Mouse (Mus musculus) liver, adult (tissue): ENCODE measurements around the gene Ddias.

Experiments
- GATA4 ChIP-seq: IDR thresholded peaks from 2 replicates; pipeline ENCODE4 v1.6.1; 2014; ENCODE audit warnings: mild to moderate bottlenecking, low read length; ENCODE audit not compliant: insufficient replicate concordance

Gene Ddias

DNA sequence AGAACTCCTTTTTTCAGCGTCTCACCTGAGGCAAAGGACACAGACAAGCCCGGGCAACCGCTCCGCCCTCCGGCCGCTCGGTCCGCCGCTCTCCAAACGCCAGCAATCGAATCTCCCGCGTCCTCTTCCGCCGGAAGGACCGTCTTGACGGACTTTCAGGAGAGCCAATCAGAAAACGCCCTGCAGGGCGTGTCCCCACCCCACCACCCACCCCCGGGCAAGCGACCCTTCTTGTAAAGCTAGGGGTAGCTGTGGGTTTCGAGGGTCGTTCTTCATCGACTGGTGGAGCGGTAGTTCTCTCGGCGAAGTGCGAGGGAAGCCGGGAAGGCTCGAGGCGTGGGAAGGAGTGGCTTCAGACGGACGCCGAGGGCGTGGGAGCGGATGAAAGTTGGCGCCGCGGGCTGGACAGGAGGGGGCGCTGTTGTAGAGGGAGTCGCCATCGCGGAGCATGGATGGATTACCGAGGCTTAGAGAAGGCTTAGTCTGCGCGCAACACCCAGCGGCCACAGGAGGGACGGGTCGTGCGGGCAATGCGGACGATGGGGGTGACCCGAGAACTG lies at the start of gene Ddias, which contains the start of gene Prcp:
Gene Ddias (minus strand): TSS at position 132 of the 560 bp plus-strand sequence.
Gene Prcp (plus strand): TSS at position 355 of the 560 bp plus-strand sequence.
- no peak for TF ChIP-seq GATA4

DNA sequence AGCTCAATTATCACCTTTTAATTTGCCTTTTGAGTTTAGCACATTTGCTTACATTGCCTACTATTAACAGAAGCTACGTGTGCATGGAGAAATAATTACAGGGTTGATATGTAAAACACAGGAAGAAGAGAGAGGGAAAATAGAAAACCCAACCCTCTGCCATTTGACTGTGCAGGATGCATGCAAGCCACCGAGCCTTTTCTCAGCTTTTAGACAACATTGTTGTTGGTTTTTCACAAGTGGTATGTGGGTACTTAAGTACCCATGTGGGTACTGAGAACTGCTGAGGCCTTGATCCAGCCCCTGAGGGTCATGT lies 46.8 kb upstream of the Ddias start:
- TF ChIP-seq GATA4: no peak

DNA sequence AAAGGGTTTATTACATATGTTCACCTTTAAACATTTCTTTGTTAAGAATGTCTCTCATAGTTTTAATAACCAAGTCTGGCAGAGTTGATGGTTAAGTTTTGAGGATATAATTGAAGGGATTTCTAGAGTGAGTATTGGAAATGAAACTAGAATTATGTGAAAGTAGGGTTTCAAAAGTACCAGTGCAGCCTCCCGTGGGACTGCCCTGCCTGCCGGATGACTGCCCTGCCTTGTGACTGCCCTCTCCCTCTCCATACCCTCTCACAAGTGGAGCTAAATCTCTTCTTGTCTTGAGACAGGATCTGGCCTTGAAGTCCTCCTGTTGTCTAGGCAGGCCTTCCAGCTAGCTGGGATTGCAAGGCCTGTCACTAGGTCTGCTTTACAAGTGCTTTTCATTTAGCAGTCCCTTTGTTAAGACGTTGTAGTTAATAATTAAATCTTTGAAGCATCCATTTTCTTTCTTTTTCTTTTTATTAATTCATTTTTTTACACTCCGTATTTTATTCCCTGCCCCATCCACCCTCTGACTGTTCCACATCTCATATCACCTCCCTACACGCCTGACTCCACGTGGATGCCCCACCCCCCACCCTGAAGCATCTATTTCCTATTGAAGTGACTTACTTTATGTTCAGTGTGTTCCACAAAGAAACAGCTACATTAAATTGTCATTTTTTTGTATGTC lies 46.3 kb upstream of the Ddias start:
- no peak for TF ChIP-seq GATA4

DNA sequence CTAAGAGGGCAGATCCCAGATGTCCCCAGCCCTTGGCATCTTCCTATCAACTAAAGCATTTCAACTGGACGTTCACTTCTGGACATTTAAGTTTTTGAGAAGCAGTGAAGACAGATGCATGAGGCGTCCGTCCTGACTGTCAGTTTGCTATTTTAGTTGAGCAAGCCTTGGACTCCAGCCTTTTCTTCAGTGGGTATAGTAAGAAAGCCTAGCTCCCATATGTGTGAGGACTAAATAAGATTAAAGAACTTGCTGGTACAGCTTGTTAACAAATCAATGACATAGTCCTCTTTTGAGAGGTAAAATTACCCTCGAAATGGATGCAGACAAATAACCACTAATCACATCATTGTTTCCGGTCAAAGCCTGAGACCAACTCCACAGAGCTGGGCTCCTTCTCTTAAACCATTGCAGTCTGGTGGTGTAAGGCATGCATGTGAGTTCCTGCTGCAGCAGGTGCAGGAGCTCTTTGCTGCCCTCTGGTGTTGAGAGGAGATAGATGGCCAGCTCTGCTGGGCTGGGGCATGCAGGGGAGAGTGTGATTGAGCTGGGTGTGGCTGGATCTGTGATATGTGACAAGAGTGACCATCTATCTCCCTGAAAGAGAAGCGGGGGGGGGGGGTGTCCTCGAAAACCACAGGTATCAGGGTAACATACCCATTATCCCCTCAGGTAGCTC lies 29.5 kb upstream of the Ddias start:
- no peak for TF ChIP-seq GATA4

DNA sequence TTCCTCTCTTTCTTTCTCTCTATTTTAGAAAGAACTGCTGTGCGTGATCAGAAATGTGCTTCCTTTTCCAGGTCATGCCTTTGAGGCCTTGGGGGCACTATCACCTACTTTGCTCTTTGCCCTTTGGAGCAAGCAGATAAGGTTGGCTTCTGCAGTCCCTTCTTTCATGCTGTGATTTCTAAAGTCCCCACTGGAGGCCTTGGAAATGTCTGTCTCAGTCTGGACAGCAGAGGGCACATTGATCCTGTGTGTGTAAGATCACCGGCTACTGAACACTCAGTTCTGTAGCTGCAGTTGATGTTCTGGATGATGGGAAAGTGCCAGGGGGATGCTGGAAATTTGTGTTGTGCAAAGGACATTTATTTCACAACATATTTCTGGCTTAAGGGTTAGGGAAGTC lies 23.0 kb upstream of the Ddias start:
- no peak for TF ChIP-seq GATA4

DNA sequence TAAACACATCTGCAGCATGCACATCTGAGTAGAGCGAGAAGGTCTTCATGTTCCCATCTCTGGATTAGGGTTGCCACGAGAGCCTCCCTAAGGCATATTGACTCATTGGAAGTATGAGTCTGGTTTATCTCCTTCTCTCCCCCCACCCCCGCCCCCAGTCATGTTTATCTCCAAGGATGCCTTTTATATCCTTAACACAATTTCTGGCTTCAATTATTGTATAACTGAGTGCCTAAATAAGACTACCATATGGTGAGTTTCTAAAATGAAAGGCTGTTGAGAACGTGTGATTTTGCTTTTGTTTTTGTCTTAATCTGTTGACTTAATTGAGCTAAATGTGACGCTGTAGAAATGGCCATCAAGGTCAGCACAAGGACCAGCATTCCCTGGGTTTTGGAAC lies 22.0 kb upstream of the Ddias start:
- TF ChIP-seq GATA4: no peak

DNA sequence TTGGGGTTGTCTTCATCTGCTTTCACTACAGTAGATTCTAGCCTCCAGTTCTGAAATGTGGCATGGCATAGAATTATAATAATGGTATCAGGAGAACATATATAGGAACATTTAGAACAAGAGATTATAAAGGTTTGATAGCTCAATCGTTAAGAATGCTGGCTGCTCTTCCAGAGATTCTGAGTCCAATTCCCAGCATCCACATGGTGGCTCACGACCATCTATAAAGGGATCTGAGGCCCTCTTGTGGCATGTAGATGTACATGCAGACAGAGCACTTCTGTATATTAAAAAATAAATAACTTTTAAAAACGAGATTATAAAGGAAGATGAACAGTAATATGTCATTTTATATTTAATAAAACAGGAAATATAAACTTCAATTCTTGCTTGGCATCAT lies 19.4 kb upstream of the Ddias start:
- TF ChIP-seq GATA4: no peak

DNA sequence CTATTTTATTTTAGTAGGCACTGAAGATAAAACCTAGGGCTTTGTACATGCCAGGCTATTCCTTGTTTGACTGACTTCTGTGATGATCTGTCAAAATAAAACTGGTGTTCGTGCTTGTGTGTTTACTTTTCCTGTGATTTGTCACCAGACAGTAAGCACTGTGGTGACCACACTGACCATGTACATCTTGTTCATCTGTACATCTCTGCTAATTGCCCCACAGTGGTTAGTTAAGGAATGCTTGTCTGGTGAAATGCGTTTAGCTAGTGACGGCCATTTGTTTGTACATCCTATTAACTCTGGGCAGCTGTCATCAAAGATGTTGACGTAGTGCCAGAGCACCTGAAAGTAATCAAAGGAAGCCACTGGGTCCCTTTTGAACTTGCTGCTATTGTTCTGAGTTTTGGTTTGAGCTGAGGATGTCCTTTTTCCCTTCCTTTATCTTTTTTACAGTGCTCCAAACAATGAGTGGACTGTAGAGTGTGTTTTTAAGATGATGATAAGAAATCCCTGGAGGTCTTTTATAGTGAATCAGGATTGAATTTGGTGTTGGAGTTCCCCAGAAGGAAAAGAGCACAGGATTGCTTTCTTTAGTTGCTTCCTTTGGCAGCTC lies 16.7 kb upstream of the Ddias start:
- TF ChIP-seq GATA4: peak; percentile 37; the same call in 1 of the 2 replicates

DNA sequence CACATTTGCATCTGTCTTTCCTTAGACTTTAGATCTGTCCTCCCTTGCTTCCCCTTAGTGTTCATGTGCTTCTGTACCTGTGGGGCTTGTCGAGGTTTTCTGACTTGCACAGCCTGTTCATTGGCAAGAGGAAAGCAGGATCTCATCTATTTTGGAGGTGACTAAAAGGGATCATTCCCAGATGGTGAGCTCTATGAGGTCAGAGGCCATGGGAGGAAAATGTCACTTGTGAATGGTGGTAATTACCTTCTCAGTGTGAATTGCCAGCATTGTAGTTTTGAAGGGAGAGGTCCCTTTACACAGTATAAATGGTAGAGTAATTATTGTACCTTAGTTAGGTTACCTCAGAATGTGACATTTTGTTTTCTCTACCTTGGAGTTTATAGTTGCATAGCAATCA lies 16.2 kb upstream of the Ddias start:
- TF ChIP-seq GATA4: no peak

DNA sequence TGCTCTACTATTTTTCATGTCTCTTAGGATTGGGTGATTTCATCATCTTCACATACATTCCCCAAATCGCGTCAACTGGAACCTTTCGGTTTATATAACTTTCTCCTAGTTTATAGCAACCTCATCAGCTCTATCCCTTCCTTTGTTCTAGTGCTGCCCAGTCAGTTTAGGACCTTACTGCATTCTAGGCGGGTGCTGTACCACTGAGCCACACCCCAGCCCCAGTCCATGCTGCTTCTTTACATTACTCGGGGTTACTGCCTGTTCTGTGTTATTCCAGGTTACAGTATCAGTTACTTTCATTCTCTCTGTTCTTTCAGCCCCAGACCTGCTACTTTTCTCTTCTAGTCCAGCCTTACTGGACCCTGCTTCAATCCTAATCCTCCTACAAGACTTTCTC lies 13.2 kb upstream of the Ddias start:
- no peak for TF ChIP-seq GATA4

DNA sequence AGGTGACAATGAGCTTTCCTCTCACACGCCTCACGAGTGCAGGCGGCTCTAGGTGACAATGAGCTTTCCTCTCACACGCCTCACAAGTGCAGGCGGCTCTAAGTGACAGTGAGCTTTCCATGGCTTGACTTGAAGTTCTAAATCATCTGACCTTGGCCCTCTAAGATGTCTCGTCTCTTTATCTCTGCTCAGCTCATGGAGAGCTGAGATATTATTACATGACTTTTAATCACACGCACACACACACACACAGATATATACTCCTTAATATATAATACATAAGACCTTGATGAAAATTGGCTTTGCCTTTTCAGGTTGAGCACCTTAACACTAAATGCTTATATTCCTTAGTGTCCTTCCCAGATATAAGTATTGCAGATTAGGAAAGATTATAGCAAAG lies 12.8 kb upstream of the Ddias start:
- no peak for TF ChIP-seq GATA4

DNA sequence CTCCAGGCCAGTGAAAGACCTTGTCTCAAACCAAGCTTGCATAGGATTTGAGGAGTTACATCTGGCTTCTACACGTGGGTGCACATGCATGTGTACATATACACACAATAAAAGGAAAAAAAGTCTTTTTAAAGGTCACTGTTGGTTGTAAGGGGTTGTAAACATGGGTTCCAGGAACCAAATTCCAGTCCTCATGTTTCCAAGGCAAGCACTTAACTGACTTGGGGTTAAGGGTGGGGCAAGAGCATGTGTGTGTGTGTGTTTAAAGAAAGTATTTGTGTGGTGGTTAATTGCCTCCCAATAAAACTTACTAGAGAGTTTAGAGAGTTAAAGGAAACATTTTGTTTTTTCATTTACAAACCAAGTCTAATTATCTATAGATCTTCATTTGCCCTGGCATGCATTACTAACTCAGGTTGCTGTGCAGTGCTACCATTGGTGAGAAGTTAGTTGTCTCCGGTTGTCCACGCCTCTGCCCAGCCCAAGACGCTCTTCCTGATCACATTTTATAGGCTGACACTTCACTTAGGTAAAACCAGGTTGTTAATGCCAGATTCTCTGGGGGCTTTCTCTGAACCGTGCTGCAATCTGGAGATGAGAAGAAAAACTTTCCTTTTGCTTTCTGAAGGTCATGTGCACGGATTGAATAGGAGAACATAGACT lies 11.1 kb upstream of the Ddias start:
- no peak for TF ChIP-seq GATA4

DNA sequence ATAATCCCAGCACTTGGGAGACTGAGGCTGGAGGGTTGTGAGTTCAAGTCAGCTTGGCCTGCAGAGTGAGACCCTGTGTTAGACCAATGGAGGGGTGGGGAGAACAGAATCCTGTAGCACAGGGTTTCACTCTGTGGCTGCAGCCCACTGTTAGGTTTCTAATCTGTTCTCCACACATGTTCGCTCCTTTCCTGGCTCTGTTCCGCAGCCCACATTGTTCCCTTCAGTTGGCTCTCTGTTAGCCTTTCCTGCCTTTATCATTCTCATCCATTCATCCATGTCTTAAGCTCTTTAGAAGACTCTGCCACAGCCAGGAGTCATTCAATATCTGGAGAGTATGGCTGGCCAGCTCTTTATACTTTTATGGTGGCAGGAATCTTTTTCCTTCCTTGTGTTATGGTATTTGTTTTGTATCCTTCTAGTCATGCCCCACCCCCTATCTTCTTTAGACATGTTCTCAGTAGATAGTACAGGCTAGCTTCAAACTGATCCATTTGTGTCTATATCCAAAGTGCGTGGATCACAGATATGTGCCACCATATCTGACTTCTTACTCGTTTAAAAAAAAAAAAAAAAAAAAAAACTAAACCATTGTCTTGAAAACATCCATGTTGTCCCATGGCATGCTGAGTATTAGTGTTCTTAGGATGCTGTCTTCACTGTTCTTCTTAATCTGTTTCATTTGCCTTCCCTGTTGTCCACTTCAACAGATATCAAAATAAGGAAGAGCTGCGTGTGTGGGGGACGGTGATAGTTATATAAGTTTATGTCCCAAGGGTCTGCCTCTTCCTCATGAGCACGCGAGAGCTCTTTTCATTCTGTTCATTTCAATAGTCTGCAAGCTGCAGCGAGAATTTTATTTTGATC lies 10.0 kb upstream of the Ddias start:
- TF ChIP-seq GATA4: peak; percentile 20; the same call in 1 of the 2 replicates

DNA sequence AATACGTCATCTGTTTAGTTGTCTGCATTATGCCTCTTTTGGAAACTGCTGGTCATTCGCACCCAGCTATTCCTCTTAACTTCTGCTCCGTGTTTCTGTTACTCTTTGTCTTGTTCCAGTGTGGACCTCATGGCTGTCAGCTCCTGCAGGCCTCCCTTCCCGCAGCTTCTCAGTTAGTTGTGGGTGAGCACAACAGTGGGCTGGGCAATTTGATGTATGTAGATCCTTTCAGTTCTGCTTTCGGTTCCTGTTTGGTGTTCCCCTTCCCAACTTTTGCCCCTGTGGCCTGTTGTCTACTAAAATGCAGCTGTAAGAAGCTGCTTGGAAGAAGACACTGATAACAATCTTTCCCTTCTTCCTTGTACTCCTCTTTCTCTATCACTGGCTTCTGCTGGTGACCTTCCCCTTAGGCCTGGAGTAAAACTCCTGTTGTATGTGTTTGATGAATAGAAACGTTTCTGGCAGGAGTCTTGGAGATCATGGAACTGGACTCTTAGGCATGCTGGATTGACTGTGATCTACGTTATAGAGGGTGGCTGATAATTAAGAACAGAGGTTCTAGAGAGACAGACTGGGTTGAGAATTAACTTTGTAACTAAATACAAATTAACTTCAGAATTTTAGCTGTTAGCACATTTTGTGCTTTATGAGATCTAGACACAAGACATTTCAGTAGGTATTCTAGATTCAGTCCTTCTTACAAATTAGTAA lies 4.7 kb upstream of the Ddias start:
- no peak for TF ChIP-seq GATA4
